Mouse (Mus musculus): ENCODE measurements around the gene C1rl.
A peak's percentile ranks its signal among the peaks of the same experiment; 100 is the strongest.
"Not testable (repeated sequence)": the region's sequence is repeated elsewhere in the genome, so short reads cannot be mapped to it uniquely, and the experiment has no call there.

C1rl gene

GRCm38 (mm10) chr6:124505028-124505427, 12.1 kb downstream of the C1rl start:
- peak; percentile 42 to 47 for DNase-seq (ENCODE audit: low spot score in 2 of 2)

- DNase-seq (ENCODE audit: low spot score in 2 of 2) = no peak
Measured at GRCm38 (mm10) chr6:124506991-124507390, 14.1 kb downstream of the C1rl start.

GRCm38 (mm10) chr6:124508292-124508691, 15.4 kb downstream of the C1rl start:
- DNase-seq (ENCODE audit: low spot score in 2 of 2) = no peak

GRCm38 (mm10) chr6:124509192-124509591, 16.3 kb downstream of the C1rl start:
- not testable (repeated sequence) for DNase-seq (ENCODE audit: low spot score in 2 of 2)

GRCm38 (mm10) chr6:124511936-124512335, 19.0 kb downstream of the C1rl start:
- no peak for DNase-seq (ENCODE audit: low spot score in 2 of 2)

- DNase-seq (ENCODE audit: low spot score in 2 of 2) = peak in 1 of 2 experiments; percentile 31
Measured at GRCm38 (mm10) chr6:124512355-124512836, 19.5 kb downstream of the C1rl start, which contains the start of gene C1ra. Gene C1ra, plus strand, starts transcription at chr6:124512405.

- DNase-seq (ENCODE audit: low spot score in 2 of 2) = not testable (repeated sequence)
Measured at GRCm38 (mm10) chr6:124517733-124518132, 24.8 kb downstream of the C1rl start.

- not testable (repeated sequence) for DNase-seq (ENCODE audit: low spot score in 2 of 2)
Measured at GRCm38 (mm10) chr6:124522082-124522481, 29.2 kb downstream of the C1rl start.

- no peak for DNase-seq (ENCODE audit: low spot score in 2 of 2)
Measured at GRCm38 (mm10) chr6:124527881-124528280, 35.0 kb downstream of the C1rl start.

GRCm38 (mm10) chr6:124531077-124531476, 38.2 kb downstream of the C1rl start:
- no peak for DNase-seq (ENCODE audit: low spot score in 2 of 2)

GRCm38 (mm10) chr6:124536125-124536829, 43.4 kb downstream of the C1rl start:
- not testable (repeated sequence) for DNase-seq (ENCODE audit: low spot score in 2 of 2)

- not testable (repeated sequence) for DNase-seq (ENCODE audit: low spot score in 2 of 2)
Measured at GRCm38 (mm10) chr6:124541176-124541575, 48.3 kb downstream of the C1rl start.

GRCm38 (mm10) chr6:124542284-124542683, 49.4 kb downstream of the C1rl start, which contains the start of gene C1s1:
Gene C1s1, minus strand, starts transcription at chr6:124542359.
- DNase-seq (ENCODE audit: low spot score in 2 of 2) = peak in 1 of 2 experiments; percentile 15

GRCm38 (mm10) chr6:124544466-124544865, 51.6 kb downstream of the C1rl start:
- no peak for DNase-seq (ENCODE audit: low spot score in 2 of 2)

GRCm38 (mm10) chr6:124545425-124545824, 52.5 kb downstream of the C1rl start:
- DNase-seq (ENCODE audit: low spot score in 2 of 2) = no peak

- not testable (repeated sequence) for DNase-seq (ENCODE audit: low spot score in 2 of 2)
Measured at GRCm38 (mm10) chr6:124547979-124548378, 55.1 kb downstream of the C1rl start.

GRCm38 (mm10) chr6:124549023-124549550, 56.2 kb downstream of the C1rl start:
- no peak for DNase-seq (ENCODE audit: low spot score in 2 of 2)

GRCm38 (mm10) chr6:124552766-124553165, 59.9 kb downstream of the C1rl start:
- DNase-seq (ENCODE audit: low spot score in 2 of 2) = no peak

GRCm38 (mm10) chr6:124555956-124556355, 63.0 kb downstream of the C1rl start:
- not testable (repeated sequence) for DNase-seq (ENCODE audit: low spot score in 2 of 2)

Measured in spleen, postnatal 36 days (tissue).